Mouse (Mus musculus) liver, postnatal 0 days (tissue): ENCODE measurements at regions not wholly inside any gene's neighbourhood (a gene's known extent, or its start where the extent isn't known, plus 50 kb on each side); places are given as distances from the start of the nearest gene placed in this dataset.

Experiments used
- ATAC-seq: fragments of 200-750 bp; cut with Nextera tagmentation; 2 replicates; pipeline ENCODE4 v1.8.0; 2017; ENCODE audit warnings: mild to moderate bottlenecking, moderate library complexity
- DNase-seq: peaks from one replicate; pipeline ENCODE4 v3.0.0-alpha.2; 2016
- H3K27ac ChIP-seq: fragments of 300-500 bp; sonication (generic); 2 replicates; pipeline ENCODE4 v1.5.1; 2014; ENCODE audit warnings: antibody characterized with exemption, moderate library complexity, mild to moderate bottlenecking, low read depth
- H3K27me3 ChIP-seq: fragments of 300-500 bp; sonication (generic); 2 replicates; pipeline ENCODE4 v1.6.1; 2014; ENCODE audit warnings: low read length, control low read depth, mixed read lengths; ENCODE audit not compliant: insufficient read depth
- H3K36me3 ChIP-seq: fragments of 300-500 bp; sonication (generic); replicated peaks from 2 replicates; pipeline ENCODE4 v1.6.1; 2014; ENCODE audit warnings: mild to moderate bottlenecking, control low read depth, low read length, moderate library complexity, mixed read lengths; ENCODE audit not compliant: insufficient read depth
- H3K4me1 ChIP-seq: fragments of 300-500 bp; sonication (generic); 2 replicates; pipeline ENCODE4 v1.6.1; 2014; ENCODE audit warnings: antibody characterized with exemption, mild to moderate bottlenecking, control low read depth; ENCODE audit not compliant: insufficient read depth
- H3K4me2 ChIP-seq: fragments of 300-500 bp; sonication (generic); 2 replicates; pipeline ENCODE4 v1.6.1; 2014; ENCODE audit warnings: low read depth, mild to moderate bottlenecking, low read length, moderate library complexity, mixed read lengths
- H3K4me3 ChIP-seq: fragments of 300-500 bp; sonication (generic); 2 replicates; pipeline ENCODE4 v1.5.1; 2014; ENCODE audit warnings: low read depth, low read length
- H3K9ac ChIP-seq: fragments of 300-500 bp; sonication (generic); replicated peaks from 2 replicates; pipeline ENCODE4 v1.6.1; 2014; ENCODE audit warnings: mild to moderate bottlenecking, moderate library complexity
- H3K9me3 ChIP-seq: fragments of 300-500 bp; sonication (generic); 2 replicates; pipeline ENCODE4 v1.6.1; 2016; ENCODE audit warnings: mild to moderate bottlenecking, control low read depth, low read length, mixed read lengths
- CTCF ChIP-seq: sonication (generic); IDR thresholded peaks from 2 replicates; pipeline ENCODE4 v1.5.1; 2016; ENCODE audit warnings: antibody characterized with exemption, low read depth
- EP300 ChIP-seq: IDR thresholded peaks from 2 replicates; pipeline ENCODE4 v1.6.1; 2016; ENCODE audit warnings: antibody characterized with exemption, low read depth, mild to moderate bottlenecking
- WGBS: fragments of 180-500 bp; shearing (Covaris S2); extraction: QIAGEN DNeasy Blood & Tissue Kit; methylation state at CpG from one replicate; pipeline ENCODE4 v1.1.7; 2014; ENCODE audit not compliant: insufficient replicate concordance; 5-methylcytosine and 5-hydroxymethylcytosine counted together

GRCm38 (mm10) chr8:67143479-67143878 is 283.5 kb downstream of the Naf1 start:
- H3K4me2 ChIP-seq, result no peak overlapping the region
- H3K4me1 ChIP-seq, result no peaks in the 10 kb centered on the region
- no peaks in the 10 kb centered on the region for H3K27me3 ChIP-seq
- no peak overlapping the region for H3K4me3 ChIP-seq
- ATAC-seq (no peak), DNase-seq (no peak)
- H3K9me3 ChIP-seq, result no peaks in the 10 kb centered on the region
- no peak overlapping the region for H3K9ac ChIP-seq
- no peaks in the 10 kb centered on the region for H3K36me3 ChIP-seq
- TF ChIP-seq CTCF, result no peak
- TF ChIP-seq EP300, result no peak
- 60% methylated on average over 4 of the region's 4 CpGs for WGBS
- H3K27ac ChIP-seq, result no peak overlapping the region

GRCm38 (mm10) chr8:67181741-67182140 is 321.7 kb downstream of the Naf1 start:
- Histone ChIP-seq H3K27ac (no peak overlapping the region), H3K4me1 (no peaks in the 10 kb centered on the region), H3K27me3 (no peaks in the 10 kb centered on the region), H3K36me3 (no peaks in the 10 kb centered on the region), H3K4me3 (no peak overlapping the region), H3K9ac (no peak overlapping the region), H3K9me3 (no peaks in the 10 kb centered on the region), H3K4me2 (no peak overlapping the region)
- 73% methylated on average over 5 of the region's 5 CpGs for WGBS
- DNase-seq, result no peak
- TF ChIP-seq CTCF (no peak), EP300 (no peak)
- no peak for ATAC-seq

GRCm38 (mm10) chr8:67199213-67199612 is 324.4 kb upstream of the Nat3 start:
- H3K36me3 ChIP-seq, result no peaks in the 10 kb centered on the region
- no peaks in the 10 kb centered on the region for H3K4me1 ChIP-seq
- no peak overlapping the region for H3K9ac ChIP-seq
- H3K4me2 ChIP-seq, result no peak overlapping the region
- H3K9me3 ChIP-seq, result no peaks in the 10 kb centered on the region
- ATAC-seq (no peak), DNase-seq (no peak)
- H3K27ac ChIP-seq, result no peak overlapping the region
- H3K27me3 ChIP-seq, result no peaks in the 10 kb centered on the region
- TF ChIP-seq EP300, result no peak
- no peak for TF ChIP-seq CTCF
- H3K4me3 ChIP-seq, result no peak overlapping the region

- WGBS, result 79% methylated on average over 1 of the region's 1 CpGs
- no peak overlapping the region for H3K4me3 ChIP-seq
- DNase-seq (no peak), ATAC-seq (no peak)
- no peak overlapping the region for H3K27ac ChIP-seq
- no peaks in the 10 kb centered on the region for H3K27me3 ChIP-seq
- no peaks in the 10 kb centered on the region for H3K36me3 ChIP-seq
- no peaks in the 10 kb centered on the region for H3K9me3 ChIP-seq
- H3K4me2 ChIP-seq, result no peak overlapping the region
- TF ChIP-seq EP300, result no peak
- H3K4me1 ChIP-seq, result no peaks in the 10 kb centered on the region
- H3K9ac ChIP-seq, result no peak overlapping the region
Observed at GRCm38 (mm10) chr8:67206064-67206463, 317.6 kb upstream of the Nat3 start.

- Histone ChIP-seq H3K27me3 (no peaks in the 10 kb centered on the region), H3K27ac (no peak overlapping the region), H3K4me2 (no peak overlapping the region), H3K9me3 (no peaks in the 10 kb centered on the region), H3K9ac (no peak overlapping the region), H3K36me3 (no peaks in the 10 kb centered on the region), H3K4me3 (no peak overlapping the region), H3K4me1 (no peaks in the 10 kb centered on the region)
- DNase-seq, result no peak
- peak; percentile 38; the same call in 1 of the 2 replicates for ATAC-seq
- TF ChIP-seq EP300 (peak; percentile 64; the same call in 1 of the 2 replicates), CTCF (no peak)
- 66% methylated on average over 7 of the region's 7 CpGs for WGBS
Observed at GRCm38 (mm10) chr8:67231921-67232701, 291.5 kb upstream of the Nat3 start.

GRCm38 (mm10) chr8:67238934-67239333 is 284.7 kb upstream of the Nat3 start:
- WGBS, result 71% methylated on average over 1 of the region's 1 CpGs

GRCm38 (mm10) chr8:67278759-67279158 is 244.9 kb upstream of the Nat3 start:
- H3K9me3 ChIP-seq, result no peaks in the 10 kb centered on the region
- ATAC-seq, result no peak
- no peak overlapping the region for H3K4me2 ChIP-seq
- no peak overlapping the region for H3K4me3 ChIP-seq
- no peaks in the 10 kb centered on the region for H3K36me3 ChIP-seq
- no peaks in the 10 kb centered on the region for H3K27me3 ChIP-seq
- no peaks in the 10 kb centered on the region for H3K4me1 ChIP-seq
- DNase-seq, result no peak
- TF ChIP-seq EP300 (no peak), CTCF (no peak)
- H3K27ac ChIP-seq, result no peak overlapping the region
- H3K9ac ChIP-seq, result no peak overlapping the region
- WGBS, result 51% methylated on average over 6 of the region's 6 CpGs

More at GRCm38 (mm10) chr8:67238934-67239333, 284.7 kb upstream of the Nat3 start:
- Histone ChIP-seq H3K9me3 (no peaks in the 10 kb centered on the region), H3K27ac (no peak overlapping the region), H3K27me3 (no peaks in the 10 kb centered on the region), H3K4me3 (no peak overlapping the region), H3K4me2 (no peak overlapping the region), H3K9ac (no peak overlapping the region), H3K4me1 (no peaks in the 10 kb centered on the region), H3K36me3 (no peaks in the 10 kb centered on the region)
- no peak for DNase-seq
- no peak for ATAC-seq
- TF ChIP-seq CTCF, result no peak
- no peak for TF ChIP-seq EP300
